Mouse (Mus musculus) liver, postnatal 0 days (tissue): ENCODE measurements around the gene Slc27a5. TPM values are rescaled to one million over a fixed set of nuclear protein-coding genes. Genes with fewer than 3 reads are reported as not detected.

Experiments used
- ATAC-seq: fragments of 200-750 bp; cut with Nextera tagmentation; 2 replicates; pipeline ENCODE4 v1.8.0; 2017; ENCODE audit warnings: mild to moderate bottlenecking, moderate library complexity
- DNase-seq: peaks from one replicate; pipeline ENCODE4 v3.0.0-alpha.2; 2016
- H3K27ac ChIP-seq: fragments of 300-500 bp; sonication (generic); 2 replicates; pipeline ENCODE4 v1.5.1; 2014; ENCODE audit warnings: antibody characterized with exemption, moderate library complexity, mild to moderate bottlenecking, low read depth
- H3K27me3 ChIP-seq: fragments of 300-500 bp; sonication (generic); 2 replicates; pipeline ENCODE4 v1.6.1; 2014; ENCODE audit warnings: low read length, control low read depth, mixed read lengths; ENCODE audit not compliant: insufficient read depth
- H3K36me3 ChIP-seq: fragments of 300-500 bp; sonication (generic); replicated peaks from 2 replicates; pipeline ENCODE4 v1.6.1; 2014; ENCODE audit warnings: mild to moderate bottlenecking, control low read depth, low read length, moderate library complexity, mixed read lengths; ENCODE audit not compliant: insufficient read depth
- H3K4me1 ChIP-seq: fragments of 300-500 bp; sonication (generic); 2 replicates; pipeline ENCODE4 v1.6.1; 2014; ENCODE audit warnings: antibody characterized with exemption, mild to moderate bottlenecking, control low read depth; ENCODE audit not compliant: insufficient read depth
- H3K4me2 ChIP-seq: fragments of 300-500 bp; sonication (generic); 2 replicates; pipeline ENCODE4 v1.6.1; 2014; ENCODE audit warnings: low read depth, mild to moderate bottlenecking, low read length, moderate library complexity, mixed read lengths
- H3K4me3 ChIP-seq: fragments of 300-500 bp; sonication (generic); 2 replicates; pipeline ENCODE4 v1.5.1; 2014; ENCODE audit warnings: low read depth, low read length
- H3K9ac ChIP-seq: fragments of 300-500 bp; sonication (generic); replicated peaks from 2 replicates; pipeline ENCODE4 v1.6.1; 2014; ENCODE audit warnings: mild to moderate bottlenecking, moderate library complexity
- H3K9me3 ChIP-seq: fragments of 300-500 bp; sonication (generic); 2 replicates; pipeline ENCODE4 v1.6.1; 2016; ENCODE audit warnings: mild to moderate bottlenecking, control low read depth, low read length, mixed read lengths
- CTCF ChIP-seq: sonication (generic); IDR thresholded peaks from 2 replicates; pipeline ENCODE4 v1.5.1; 2016; ENCODE audit warnings: antibody characterized with exemption, low read depth
- EP300 ChIP-seq: IDR thresholded peaks from 2 replicates; pipeline ENCODE4 v1.6.1; 2016; ENCODE audit warnings: antibody characterized with exemption, low read depth, mild to moderate bottlenecking
- WGBS: fragments of 180-500 bp; shearing (Covaris S2); extraction: QIAGEN DNeasy Blood & Tissue Kit; methylation state at CpG from one replicate; pipeline ENCODE4 v1.1.7; 2014; ENCODE audit not compliant: insufficient replicate concordance; 5-methylcytosine and 5-hydroxymethylcytosine counted together
- polyA plus RNA-seq: library from polyadenylated mRNA; unstranded; fragments of >200 nt; fragmentation: Nextera tagmentation; extraction: Ambion mirVana; gene quantifications from 2 replicates; pipeline ENCODE4 v1.2.1, GENCODE M21; 2015

Gene Slc27a5
- polyA plus RNA-seq, 1 experiment from 2014 or later = 103 TPM

- 87% methylated on average over 10 of the region's 10 CpGs for WGBS
- DNase-seq (no peak), ATAC-seq (no peak)
- H3K4me3 ChIP-seq = no peak overlapping the region
- H3K27me3 ChIP-seq = no peaks in the 10 kb centered on the region
- peaks cover 11% of the 10 kb centered on the region for H3K4me1 ChIP-seq
- TF ChIP-seq EP300 (no peak), CTCF (no peak)
- peaks cover 19% of the 10 kb centered on the region; the same call in 1 of the 2 replicates for H3K36me3 ChIP-seq
- H3K9me3 ChIP-seq = no peaks in the 10 kb centered on the region
- H3K4me2 ChIP-seq = no peak overlapping the region
- no peak overlapping the region for H3K27ac ChIP-seq
- H3K9ac ChIP-seq = no peak overlapping the region
Observed at GRCm38 (mm10) chr7:13006531-13006930, 8.5 kb upstream of the Slc27a5 start.

GRCm38 (mm10) chr7:13006011-13006410 lies 8.0 kb upstream of the Slc27a5 start:
- 88% methylated on average over 17 of the region's 17 CpGs for WGBS
- H3K9me3 ChIP-seq = no peaks in the 10 kb centered on the region
- H3K27ac ChIP-seq = no peak overlapping the region
- H3K27me3 ChIP-seq = no peaks in the 10 kb centered on the region
- no peak overlapping the region for H3K4me2 ChIP-seq
- H3K9ac ChIP-seq = no peak overlapping the region
- H3K4me1 ChIP-seq = peaks cover 11% of the 10 kb centered on the region
- no peak for DNase-seq
- peaks cover 19% of the 10 kb centered on the region; the same call in 1 of the 2 replicates for H3K36me3 ChIP-seq
- H3K4me3 ChIP-seq = no peak overlapping the region
- TF ChIP-seq CTCF = no peak
- TF ChIP-seq EP300 = no peak
- ATAC-seq = no peak

- H3K4me1 ChIP-seq = no peaks in the 10 kb centered on the region
- H3K9me3 ChIP-seq = no peaks in the 10 kb centered on the region
- H3K9ac ChIP-seq = no peak overlapping the region
- H3K36me3 ChIP-seq = peaks cover 19% of the 10 kb centered on the region; the same call in 1 of the 2 replicates
- no peak overlapping the region for H3K4me2 ChIP-seq
- H3K27ac ChIP-seq = no peak overlapping the region
- ATAC-seq (no peak), DNase-seq (no peak)
- no peaks in the 10 kb centered on the region for H3K27me3 ChIP-seq
- no peak overlapping the region for H3K4me3 ChIP-seq
- 80% methylated on average over 5 of the region's 5 CpGs for WGBS
- TF ChIP-seq EP300 (no peak), CTCF (peak; percentile 27; the same call in 1 of the 2 replicates)
Observed at GRCm38 (mm10) chr7:13003380-13003779, 5.4 kb upstream of the Slc27a5 start.

GRCm38 (mm10) chr7:13001584-13001983 lies 3.6 kb upstream of the Slc27a5 start:
- DNase-seq = no peak
- Histone ChIP-seq H3K9me3 (no peaks in the 10 kb centered on the region), H3K4me2 (no peak overlapping the region), H3K27ac (no peak overlapping the region), H3K36me3 (peaks cover 9% of the 10 kb centered on the region; the same call in 1 of the 2 replicates), H3K4me1 (no peaks in the 10 kb centered on the region), H3K27me3 (no peaks in the 10 kb centered on the region), H3K4me3 (no peak overlapping the region), H3K9ac (no peak overlapping the region)
- 48% methylated on average over 1 of the region's 1 CpGs for WGBS
- no peak for TF ChIP-seq EP300
- no peak for TF ChIP-seq CTCF
- no peak for ATAC-seq

- Histone ChIP-seq H3K27ac (peak within 1 kb of the TSS; percentile 85), H3K36me3 (0 out of 2 replicates have a peak, but pooled peaks cover 5% of the 10 kb centered on the region), H3K4me1 (no peaks in the 10 kb centered on the region), H3K4me2 (peak within 1 kb of the TSS; percentile 68), H3K27me3 (no peaks in the 10 kb centered on the region), H3K9ac (peak within 1 kb of the TSS; percentile 58), H3K9me3 (no peaks in the 10 kb centered on the region), H3K4me3 (peak within 1 kb of the TSS; percentile 34)
- no peak for TF ChIP-seq EP300
- TF ChIP-seq CTCF = no peak
- no peak for ATAC-seq
- 85% methylated on average over 3 of the region's 3 CpGs for WGBS
- DNase-seq = no peak
Observed at GRCm38 (mm10) chr7:12998851-12999250, 859 bp upstream of the Slc27a5 start, which contains the start of gene Trim28. Trim28 (plus strand) TSS chr7:12999114.

- ATAC-seq (peak; percentile 59), DNase-seq (no peak)
- Histone ChIP-seq H3K9me3 (no peaks in the 10 kb centered on the region), H3K9ac (peak overlapping the region; percentile 58), H3K27me3 (no peaks in the 10 kb centered on the region), H3K36me3 (0 out of 2 replicates have a peak, but pooled peaks cover 5% of the 10 kb centered on the region), H3K4me1 (no peaks in the 10 kb centered on the region), H3K4me3 (peak overlapping the region; percentile 34), H3K4me2 (peak overlapping the region; percentile 68), H3K27ac (peak overlapping the region; percentile 85)
- TF ChIP-seq EP300 = no peak
- no peak for TF ChIP-seq CTCF
- 53% methylated on average over 5 of the region's 5 CpGs for whole genome bisulfite sequencing
Observed at GRCm38 (mm10) chr7:12997230-12997629, 762 bp downstream of the Slc27a5 start.
